Mouse (Mus musculus): ENCODE results near the gene Slc25a11. TPM values are rescaled to one million over a fixed set of nuclear protein-coding genes. Genes with fewer than 3 reads are reported as not detected.

Slc25a11 gene
- polyA plus RNA-seq, 1 experiment from 2014 or later: 158 TPM

DNA sequence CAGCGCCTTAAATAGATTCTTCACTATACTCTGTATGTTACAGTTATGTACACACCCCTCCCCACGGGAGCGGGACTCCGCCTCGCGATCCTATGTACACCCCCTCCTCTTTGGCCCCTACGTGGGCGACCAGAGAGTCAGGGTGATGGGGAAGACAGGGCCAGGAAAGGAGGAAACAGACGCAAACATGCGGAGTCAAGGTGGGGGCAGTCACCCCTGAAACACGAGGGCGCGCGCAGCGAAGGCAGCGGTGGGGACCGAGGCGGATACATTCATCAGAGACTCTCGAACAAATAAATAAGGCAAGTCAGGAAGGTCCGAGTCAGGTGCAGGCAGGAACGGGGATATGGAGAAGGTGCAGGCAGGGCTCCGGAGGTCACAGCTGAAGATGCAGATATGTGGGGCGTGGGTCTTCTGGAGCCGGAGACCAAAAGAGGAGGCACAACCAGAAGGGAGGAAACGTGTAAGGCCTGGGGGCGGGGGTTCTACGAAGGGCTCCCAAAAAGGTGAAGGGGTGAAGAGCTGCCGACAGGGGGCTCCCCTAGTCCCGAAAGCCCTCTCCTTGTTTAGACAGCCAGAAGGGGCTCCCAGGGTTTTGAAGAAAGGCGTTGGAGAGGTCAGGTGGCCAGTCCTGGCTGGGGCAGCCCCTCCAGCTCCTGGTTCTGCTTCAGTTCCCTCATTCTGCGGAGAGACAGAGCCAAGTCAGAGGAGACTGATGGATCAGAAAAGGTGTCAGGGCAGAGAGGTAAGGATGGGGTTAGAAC lies 22.5 kb upstream of the Slc25a11 start:
- ATAC-seq (ENCODE audit: low FRiP score): peak; percentile 22; the same call in 1 of the 2 replicates
- peaks cover 43% of the 10 kb centered on the region for H3K36me3 ChIP-seq (replicated peaks; ENCODE audit: control insufficient read depth, insufficient read depth)
- peak overlapping the region; percentile 81 for H3K4me2 ChIP-seq (replicated peaks)
- peak overlapping the region; percentile 71 for H3K4me3 ChIP-seq (replicated peaks; ENCODE audit: low read length)
- H3K27me3 ChIP-seq (ENCODE audit: control insufficient read depth, insufficient read depth, low read length): no peaks in the 10 kb centered on the region
- DNase-seq (ENCODE audit: low spot score): peak; percentile 67
- peak overlapping the region; percentile 85 for H3K9ac ChIP-seq
- under 1% methylated on average over 31 of the region's 31 CpGs for WGBS
- H3K4me1 ChIP-seq (replicated peaks; ENCODE audit: control insufficient read depth, insufficient read depth, low read length): peaks cover 22% of the 10 kb centered on the region
- no peaks in the 10 kb centered on the region for H3K9me3 ChIP-seq (ENCODE audit: control insufficient read depth, low read length)
- H3K27ac ChIP-seq: peak overlapping the region; percentile 98

DNA sequence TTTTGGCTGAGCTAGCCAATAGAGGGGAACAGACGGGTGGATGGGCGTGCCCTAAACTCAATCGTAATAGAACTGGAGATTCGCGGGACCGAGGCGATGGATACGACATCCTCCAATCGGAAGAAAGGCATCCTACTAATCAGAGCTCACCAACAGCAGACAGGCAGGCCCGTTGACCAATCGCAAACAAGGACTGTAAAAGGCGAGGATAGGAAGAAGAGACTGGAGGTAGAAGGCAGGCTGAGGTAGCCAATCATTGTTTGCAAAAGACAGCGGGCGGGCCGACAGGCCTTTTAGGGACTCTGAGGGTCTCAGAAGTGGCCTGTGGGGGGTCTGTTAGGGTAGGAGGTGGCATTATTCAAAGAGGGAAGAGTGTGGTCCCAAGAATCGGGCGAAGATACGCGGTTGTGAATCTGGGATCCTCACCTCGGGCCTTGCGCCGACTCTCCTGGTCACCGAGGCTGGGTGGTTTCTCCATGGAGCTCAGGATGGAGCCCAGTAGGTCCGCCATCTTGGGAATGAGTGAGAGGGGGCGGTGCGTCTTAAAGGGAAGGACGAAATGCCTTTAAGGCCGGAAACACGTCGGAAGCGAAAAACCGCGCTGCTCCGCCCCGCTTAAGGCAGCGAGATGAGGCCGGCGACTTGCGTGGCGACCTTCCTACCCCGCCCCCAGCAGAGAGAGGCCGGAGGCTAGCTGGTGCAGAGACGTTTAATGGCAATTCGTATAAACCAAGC lies 21.7 kb upstream of the Slc25a11 start, which contains the start of gene Spag7:
TSS of gene Spag7 (minus strand) at position 646 of the 735 bp plus-strand sequence.
- WGBS: 0% methylated on average over 44 of the region's 44 CpGs

GRCm38 (mm10) chr11:70668335-70668770 lies 21.1 kb upstream of the Slc25a11 start:
- Histone ChIP-seq H3K9ac (peak overlapping the region; percentile 64), H3K27ac (peak overlapping the region; percentile 98), H3K4me3 (replicated peaks; ENCODE audit: low read length) (peak overlapping the region; percentile 71), H3K27me3 (ENCODE audit: control insufficient read depth, insufficient read depth, low read length) (no peaks in the 10 kb centered on the region), H3K9me3 (ENCODE audit: control insufficient read depth, low read length) (no peaks in the 10 kb centered on the region), H3K4me2 (replicated peaks) (peak overlapping the region; percentile 81), H3K4me1 (replicated peaks; ENCODE audit: control insufficient read depth, insufficient read depth, low read length) (peaks cover 22% of the 10 kb centered on the region), H3K36me3 (replicated peaks; ENCODE audit: control insufficient read depth, insufficient read depth) (peaks cover 45% of the 10 kb centered on the region)
- 1% methylated on average over 15 of the region's 15 CpGs for WGBS
- peak; percentile 42; the same call in 1 of the 2 replicates for ATAC-seq (ENCODE audit: low FRiP score)
- no peak for DNase-seq (ENCODE audit: low spot score)

More for the DNA sequence above, 21.7 kb upstream of the Slc25a11 start, which contains the start of gene Spag7:
- no peaks in the 10 kb centered on the region for H3K27me3 ChIP-seq (ENCODE audit: control insufficient read depth, insufficient read depth, low read length)
- DNase-seq (ENCODE audit: low spot score) (peak; percentile 96), ATAC-seq (ENCODE audit: low FRiP score) (peak; percentile 96)
- peak within 1 kb of the TSS; percentile 71 for H3K4me3 ChIP-seq (replicated peaks; ENCODE audit: low read length)
- no peaks in the 10 kb centered on the region for H3K9me3 ChIP-seq (ENCODE audit: control insufficient read depth, low read length)
- H3K4me2 ChIP-seq (replicated peaks): peak within 1 kb of the TSS; percentile 81
- H3K4me1 ChIP-seq (replicated peaks; ENCODE audit: control insufficient read depth, insufficient read depth, low read length): peaks cover 22% of the 10 kb centered on the region
- peak within 1 kb of the TSS; percentile 98 for H3K27ac ChIP-seq
- peaks cover 45% of the 10 kb centered on the region for H3K36me3 ChIP-seq (replicated peaks; ENCODE audit: control insufficient read depth, insufficient read depth)
- peak within 1 kb of the TSS; percentile 85 for H3K9ac ChIP-seq

GRCm38 (mm10) chr11:70667271-70668150 lies 20.2 kb upstream of the Slc25a11 start:
- Histone ChIP-seq H3K4me2 (replicated peaks) (peak overlapping the region; percentile 81), H3K4me1 (replicated peaks; ENCODE audit: control insufficient read depth, insufficient read depth, low read length) (peaks cover 22% of the 10 kb centered on the region), H3K9me3 (ENCODE audit: control insufficient read depth, low read length) (no peaks in the 10 kb centered on the region), H3K27me3 (ENCODE audit: control insufficient read depth, insufficient read depth, low read length) (no peaks in the 10 kb centered on the region), H3K36me3 (replicated peaks; ENCODE audit: control insufficient read depth, insufficient read depth) (peaks cover 47% of the 10 kb centered on the region), H3K9ac (peak overlapping the region; percentile 64), H3K4me3 (replicated peaks; ENCODE audit: low read length) (peak overlapping the region; percentile 71), H3K27ac (peak overlapping the region; percentile 98)
- ATAC-seq (ENCODE audit: low FRiP score): no peak
- no peak for DNase-seq (ENCODE audit: low spot score)
- WGBS: 83% methylated on average over 14 of the region's 14 CpGs

- H3K9ac ChIP-seq: no peak overlapping the region
- peaks cover 22% of the 10 kb centered on the region for H3K4me1 ChIP-seq (replicated peaks; ENCODE audit: control insufficient read depth, insufficient read depth, low read length)
- DNase-seq (ENCODE audit: low spot score) (no peak), ATAC-seq (ENCODE audit: low FRiP score) (no peak)
- H3K36me3 ChIP-seq (replicated peaks; ENCODE audit: control insufficient read depth, insufficient read depth): peaks cover 49% of the 10 kb centered on the region
- H3K27ac ChIP-seq: no peak overlapping the region
- no peak overlapping the region for H3K4me3 ChIP-seq (replicated peaks; ENCODE audit: low read length)
- H3K4me2 ChIP-seq (replicated peaks): no peak overlapping the region
- WGBS: 96% methylated on average over 8 of the region's 8 CpGs
- no peaks in the 10 kb centered on the region for H3K27me3 ChIP-seq (ENCODE audit: control insufficient read depth, insufficient read depth, low read length)
- H3K9me3 ChIP-seq (ENCODE audit: control insufficient read depth, low read length): no peaks in the 10 kb centered on the region
These were observed 19.4 kb upstream of the Slc25a11 start for GRCm38 (mm10) chr11:70666687-70667086.

GRCm38 (mm10) chr11:70664741-70665140 lies 17.5 kb upstream of the Slc25a11 start:
- Histone ChIP-seq H3K4me3 (replicated peaks; ENCODE audit: low read length) (no peak overlapping the region), H3K27me3 (ENCODE audit: control insufficient read depth, insufficient read depth, low read length) (no peaks in the 10 kb centered on the region), H3K4me1 (replicated peaks; ENCODE audit: control insufficient read depth, insufficient read depth, low read length) (peaks cover 7% of the 10 kb centered on the region), H3K4me2 (replicated peaks) (no peak overlapping the region), H3K9me3 (ENCODE audit: control insufficient read depth, low read length) (no peaks in the 10 kb centered on the region), H3K27ac (no peak overlapping the region), H3K9ac (no peak overlapping the region), H3K36me3 (replicated peaks; ENCODE audit: control insufficient read depth, insufficient read depth) (peaks cover 49% of the 10 kb centered on the region)
- ATAC-seq (ENCODE audit: low FRiP score) (no peak), DNase-seq (ENCODE audit: low spot score) (no peak)
- WGBS: 95% methylated on average over 9 of the region's 9 CpGs

DNA sequence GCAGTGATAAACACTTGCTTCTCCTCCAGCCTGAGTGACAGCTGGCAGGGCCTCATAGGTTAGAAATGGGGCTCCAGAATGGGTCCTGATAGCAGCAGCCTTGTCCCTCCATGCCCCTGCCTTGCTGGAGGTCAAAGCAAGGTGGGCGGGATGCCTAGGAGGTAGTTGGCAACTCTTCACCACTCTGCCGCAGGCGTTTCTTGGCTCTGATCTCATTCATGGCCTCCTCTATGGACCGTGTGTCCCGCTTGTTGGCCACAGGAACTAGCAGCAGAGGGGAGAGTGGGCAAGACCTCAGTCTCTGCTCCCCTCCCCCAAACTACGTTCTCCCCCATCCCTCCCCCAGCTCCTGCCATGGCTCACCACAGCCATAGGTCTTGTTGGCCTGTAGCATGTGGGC lies 16.7 kb upstream of the Slc25a11 start:
- Histone ChIP-seq H3K36me3 (replicated peaks; ENCODE audit: control insufficient read depth, insufficient read depth) (peaks cover 54% of the 10 kb centered on the region), H3K9me3 (ENCODE audit: control insufficient read depth, low read length) (no peaks in the 10 kb centered on the region), H3K27ac (no peak overlapping the region), H3K4me2 (replicated peaks) (no peak overlapping the region), H3K9ac (no peak overlapping the region), H3K4me1 (replicated peaks; ENCODE audit: control insufficient read depth, insufficient read depth, low read length) (peaks cover 7% of the 10 kb centered on the region), H3K4me3 (replicated peaks; ENCODE audit: low read length) (no peak overlapping the region), H3K27me3 (ENCODE audit: control insufficient read depth, insufficient read depth, low read length) (no peaks in the 10 kb centered on the region)
- 93% methylated on average over 6 of the region's 6 CpGs for WGBS
- ATAC-seq (ENCODE audit: low FRiP score) (no peak), DNase-seq (ENCODE audit: low spot score) (no peak)

DNA sequence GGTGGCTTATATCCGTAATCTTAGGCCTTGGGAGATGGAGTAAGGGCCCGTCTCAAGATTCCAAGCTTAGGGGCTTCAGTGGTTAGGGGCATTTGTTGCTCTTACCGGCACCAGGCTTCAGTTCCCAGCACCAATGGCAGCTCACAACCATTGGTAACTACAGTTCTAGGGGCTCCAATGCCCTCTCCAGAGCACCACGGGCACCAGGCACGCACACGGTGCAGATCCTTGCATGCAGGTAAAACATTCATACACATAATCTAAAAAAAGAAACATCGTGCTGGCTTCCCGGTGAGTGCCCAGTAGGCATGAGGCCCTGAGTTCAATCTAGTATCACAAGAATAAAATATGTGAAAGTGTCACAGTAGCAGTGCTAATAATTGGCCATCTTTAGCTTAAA lies 15.8 kb upstream of the Slc25a11 start:
- peaks cover 6% of the 10 kb centered on the region for H3K4me1 ChIP-seq (replicated peaks; ENCODE audit: control insufficient read depth, insufficient read depth, low read length)
- H3K36me3 ChIP-seq (replicated peaks; ENCODE audit: control insufficient read depth, insufficient read depth): peaks cover 54% of the 10 kb centered on the region
- no peak overlapping the region for H3K4me2 ChIP-seq (replicated peaks)
- WGBS: 94% methylated on average over 8 of the region's 8 CpGs
- H3K27ac ChIP-seq: no peak overlapping the region
- no peak overlapping the region for H3K4me3 ChIP-seq (replicated peaks; ENCODE audit: low read length)
- DNase-seq (ENCODE audit: low spot score) (no peak), ATAC-seq (ENCODE audit: low FRiP score) (no peak)
- H3K9ac ChIP-seq: no peak overlapping the region
- no peaks in the 10 kb centered on the region for H3K9me3 ChIP-seq (ENCODE audit: control insufficient read depth, low read length)
- no peaks in the 10 kb centered on the region for H3K27me3 ChIP-seq (ENCODE audit: control insufficient read depth, insufficient read depth, low read length)

Data from hindbrain, embryonic 14.5 days (tissue).